ENCODE assay signal across 26 mouse cellular contexts in the genomic region with DNA sequence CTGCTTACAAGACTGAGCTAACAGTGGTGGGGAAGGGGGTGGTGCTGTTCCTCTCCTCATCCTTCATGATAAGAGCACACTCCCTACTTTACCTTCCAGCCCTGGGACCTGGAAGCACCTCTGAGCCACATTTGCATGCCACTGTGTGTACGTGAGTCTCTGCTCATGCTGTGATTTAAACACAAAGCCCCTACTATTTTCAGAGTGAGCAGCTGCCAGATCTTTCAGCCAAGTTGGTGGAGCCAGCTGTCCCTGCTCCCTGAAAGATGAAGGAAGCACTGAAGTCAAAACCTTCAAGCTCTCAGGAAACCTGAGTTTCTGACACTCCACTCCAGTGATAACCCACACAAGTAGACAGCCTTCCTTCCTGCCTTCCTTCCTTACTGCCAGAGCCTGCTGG.
DNase-seq lines count a peak whose midpoint lies in the region; ATAC-seq and TF ChIP-seq lines count a peak whose summit lies in the region.
"Had no signal": no experiment of that assay in that cellular context is flagged by ENCODE, and none has a peak within 500 bp of the region (broad histone marks: within the 10 kb centered on the region; RNA-seq: fewer than 3 reads in every experiment).

No protein-coding gene starts in this region.

- H3K9ac ChIP-seq in heart, embryonic 15.5 days, result no peak overlapping the region
- H3K9ac ChIP-seq: liver, embryonic 15.5 days; lung, embryonic 14.5 days; neural tube, embryonic 12.5 days had no signal

- H3K4me2 ChIP-seq in heart, embryonic 15.5 days, result no peak overlapping the region
- H3K4me2 ChIP-seq: liver, embryonic 15.5 days; lung, embryonic 14.5 days; midbrain, embryonic 11.5 days; neural tube, embryonic 12.5 days had no signal

- no peak for ATAC-seq in heart, embryonic 15.5 days (replicated peaks; ENCODE audit: insufficient number of reproducible peaks, insufficient read depth, low FRiP score, low read depth)
- ATAC-seq: CD4-positive, CD25-positive, alpha-beta regulatory T cell, adult 4 months; forebrain, embryonic 14.5 days; hindbrain, embryonic 16.5 days; midbrain, embryonic 16.5 days had no signal

- H3K4me3 ChIP-seq in heart, embryonic 15.5 days, result no peak overlapping the region
- H3K4me3 ChIP-seq in testis, adult 2 months (ENCODE audit: control insufficient read depth, low read depth, low read length), result peak overlapping the region; percentile 47
- H3K4me3 ChIP-seq: liver, embryonic 15.5 days; neural tube, embryonic 12.5 days had no signal

- TF ChIP-seq CTCF in testis, adult 2 months (IDR thresholded peaks at IDR 0.05; ENCODE audit: control insufficient read depth, insufficient read depth, insufficient replicate concordance, low read depth, low read length), result no peak

- DNase-seq in gastrocnemius, adult 18-20 months (ENCODE audit: low spot score), result peak; percentile 9
- no peak for DNase-seq in gastrocnemius, postnatal 14 days
- DNase-seq in heart, adult 8-10 months (ENCODE audit: low spot score), result no peak
- no peak for DNase-seq in testis, postnatal 14 days (ENCODE audit: low spot score)
- no peak for DNase-seq in cerebellum, adult 11-12 months
- DNase-seq: adrenal gland, postnatal 14 days; cerebellum, adult 2 months; gastrocnemius, postnatal 25 days; kidney, adult 8-10 months; kidney, postnatal 4 days; layer of hippocampus, postnatal 36 days; left cerebral cortex, postnatal 4 days; lung, embryonic 14.5 days; lung, postnatal 14 days; right cerebral cortex, adult 18-20 months; spleen, adult 18-20 months had no signal

- peaks cover 19% of the 10 kb centered on the region for H3K4me1 ChIP-seq in heart, embryonic 15.5 days (replicated peaks)
- peaks cover 9% of the 10 kb centered on the region for H3K4me1 ChIP-seq in testis, adult 2 months (ENCODE audit: control insufficient read depth, insufficient read depth, low read length)
- H3K4me1 ChIP-seq: liver, embryonic 15.5 days; neural tube, embryonic 12.5 days had no signal

- peak overlapping the region; percentile 9; the same call in 1 of the 2 replicates for H3K27ac ChIP-seq in heart, embryonic 15.5 days
- no peak overlapping the region for H3K27ac ChIP-seq in testis, adult 2 months (ENCODE audit: control insufficient read depth, insufficient read depth, low read depth, low read length)
- H3K27ac ChIP-seq: kidney, postnatal 0 days; liver, embryonic 15.5 days; neural tube, embryonic 12.5 days had no signal

- H3K9me3 ChIP-seq in heart, embryonic 15.5 days (replicated peaks), result no peaks in the 10 kb centered on the region
- H3K9me3 ChIP-seq: liver, embryonic 15.5 days had no signal

- WGBS in heart, embryonic 15.5 days, result 55% methylated on average over 1 of the region's 1 CpGs

- H3K36me3 ChIP-seq in heart, embryonic 15.5 days, result no peaks in the 10 kb centered on the region
- H3K36me3 ChIP-seq in testis, adult 2 months (ENCODE audit: control insufficient read depth, insufficient read depth, low read length), result no peaks in the 10 kb centered on the region
- H3K36me3 ChIP-seq: liver, embryonic 15.5 days; neural tube, embryonic 12.5 days had no signal

- TF ChIP-seq POLR2A in testis, adult 2 months (IDR thresholded peaks at IDR 0.05; ENCODE audit: control insufficient read depth, low read depth, low read length), result no peak

- no peaks in the 10 kb centered on the region for H3K27me3 ChIP-seq in heart, embryonic 15.5 days
- H3K27me3 ChIP-seq in testis, adult 2 months (ENCODE audit: control insufficient read depth, insufficient read depth, low read length), result no peaks in the 10 kb centered on the region
- H3K27me3 ChIP-seq: liver, embryonic 15.5 days; neural tube, embryonic 12.5 days had no signal

- intact Hi-C loops in gastrocnemius, postnatal 14 days (cut with DNase I; ENCODE audit: low total_unique reads), result no loop called here
